Mouse (Mus musculus) MEL (cell line): ENCODE measurements at regions not wholly inside any gene's neighbourhood (a gene's known extent, or its start where the extent isn't known, plus 50 kb on each side); places are given as distances from the start of the nearest gene placed in this dataset.

ENCODE experiments used
- MXI1 ChIP-seq: IDR thresholded peaks from 2 replicates; pipeline ENCODE4 v1.6.1; 2011; ENCODE audit warnings: mild to moderate bottlenecking, low read depth, low read length, improper control_type of control experiment
- ZNF384 ChIP-seq: IDR thresholded peaks from 2 replicates; pipeline ENCODE4 v1.6.1; 2012; ENCODE audit warnings: low read depth, mild to moderate bottlenecking, inconsistent platforms, low read length, improper control_type of control experiment

- TF ChIP-seq ZNF384 (no peak), MXI1 (no peak)
These were observed 172.9 kb upstream of the Lmo4 start for GRCm38 (mm10) chr3:144377626-144378523.
